Comparison of ENCODE assay signal across 12 mouse cellular contexts in the genomic region with DNA sequence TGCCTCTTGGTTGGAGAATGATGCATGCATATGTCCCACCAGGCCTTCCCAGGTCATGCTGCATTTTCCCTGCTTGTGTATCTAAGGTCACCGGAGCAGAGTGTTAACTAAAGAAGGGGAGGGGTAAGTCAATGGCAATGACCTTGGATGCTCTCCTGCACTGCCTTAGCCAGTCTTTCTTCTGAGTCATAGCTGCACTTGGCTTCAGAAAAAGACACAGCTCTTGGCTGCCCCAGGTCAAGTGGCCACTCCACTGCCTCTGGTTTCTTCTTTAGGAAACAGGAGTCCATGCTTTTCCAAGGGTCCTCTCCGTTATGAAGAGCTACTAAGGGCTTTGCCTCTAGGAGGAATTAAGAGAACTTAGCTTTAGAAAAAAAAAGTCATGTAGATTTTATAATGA.
"Had no signal": no experiment of that assay in that cellular context is flagged by ENCODE, and none has a peak within 500 bp of the region (broad histone marks: within the 10 kb centered on the region; RNA-seq: fewer than 3 reads in every experiment).

No protein-coding gene starts in this region.

- H3K36me3 ChIP-seq: limb, embryonic 15.5 days; liver, embryonic 12.5 days; neural tube, embryonic 15.5 days; stomach, embryonic 15.5 days had no signal

- H3K4me3 ChIP-seq: limb, embryonic 15.5 days; liver, embryonic 12.5 days; myocyte; neural tube, embryonic 15.5 days; stomach, embryonic 15.5 days had no signal

- H3K27ac ChIP-seq: limb, embryonic 15.5 days; liver, embryonic 12.5 days; neural tube, embryonic 15.5 days; stomach, embryonic 15.5 days had no signal

- DNase-seq: kidney, adult 18-20 months; kidney, postnatal 10 days; kidney, postnatal 4 days; midbrain, embryonic 14.5 days; right cerebral cortex, postnatal 14 days; thymus, adult 2 months; thymus, postnatal 25 days had no signal

- H3K9me3 ChIP-seq: limb, embryonic 15.5 days; neural tube, embryonic 15.5 days; stomach, embryonic 15.5 days had no signal

- H3K4me1 ChIP-seq: limb, embryonic 15.5 days; liver, embryonic 12.5 days; stomach, embryonic 15.5 days had no signal

- H3K9ac ChIP-seq: limb, embryonic 15.5 days; liver, embryonic 12.5 days; neural tube, embryonic 15.5 days; stomach, embryonic 15.5 days had no signal

- H3K4me2 ChIP-seq: limb, embryonic 15.5 days; liver, embryonic 12.5 days; neural tube, embryonic 15.5 days; stomach, embryonic 15.5 days had no signal

- ATAC-seq: liver, embryonic 12.5 days had no signal

- H3K27me3 ChIP-seq: limb, embryonic 15.5 days; liver, embryonic 12.5 days; neural tube, embryonic 15.5 days; stomach, embryonic 15.5 days had no signal
